Mouse (Mus musculus) G1E (cell line): ENCODE measurements around the gene Pxn. TPM values are rescaled to one million over a fixed set of nuclear protein-coding genes. Genes with fewer than 3 reads are reported as not detected.

ENCODE experiments used
- ATAC-seq: 2 replicates; pipeline ENCODE4 v1.8.0; 2016; ENCODE audit warnings: mild to moderate bottlenecking; ENCODE audit not compliant: insufficient number of reproducible peaks, poor library complexity, low FRiP score, severe bottlenecking; ENCODE audit errors: extremely low read depth
- DNase-seq: peaks from one replicate; pipeline ENCODE4 v3.0.0; 2012; ENCODE audit warnings: low spot score
- H3K27me3 ChIP-seq: 2 replicates; pipeline ENCODE4 v1.6.1; 2012; ENCODE audit warnings: mild to moderate bottlenecking, low read length, inconsistent platforms; ENCODE audit not compliant: insufficient read depth
- H3K36me3 ChIP-seq: replicated peaks from 2 replicates; pipeline ENCODE3; 2012; ENCODE audit warnings: mild to moderate bottlenecking, inconsistent platforms
- H3K4me1 ChIP-seq: 2 replicates; pipeline ENCODE4 v1.6.1; 2012; ENCODE audit warnings: low read depth, low read length, inconsistent platforms, mixed read lengths; ENCODE audit not compliant: insufficient read depth
- H3K4me3 ChIP-seq: 2 replicates; pipeline ENCODE4 v1.5.1; 2012; ENCODE audit warnings: low read depth, mild to moderate bottlenecking, inconsistent platforms, low read length, moderate library complexity, mixed read lengths
- H3K9me3 ChIP-seq: replicated peaks from 2 replicates; pipeline ENCODE4 v1.6.1; 2012; ENCODE audit warnings: inconsistent platforms
- CTCF ChIP-seq: IDR thresholded peaks from 2 replicates; pipeline ENCODE4 v1.5.1; 2012; ENCODE audit warnings: low read depth, low read length, inconsistent platforms, mixed read lengths
- GATA1 ChIP-seq: IDR thresholded peaks from 2 replicates; pipeline ENCODE4 v1.6.1; 2012; ENCODE audit warnings: borderline replicate concordance, low read length, inconsistent platforms, mixed read lengths
- GATA2 ChIP-seq: IDR thresholded peaks from 2 replicates; pipeline ENCODE4 v1.6.1; 2012; ENCODE audit warnings: low read depth, low read length, inconsistent platforms, borderline replicate concordance
- POLR2AphosphoS5 ChIP-seq: IDR thresholded peaks from 2 replicates; pipeline ENCODE4 v1.6.1; 2012; ENCODE audit warnings: low read depth, low read length, inconsistent platforms; ENCODE audit not compliant: insufficient replicate concordance
- TAL1 ChIP-seq: conservative IDR thresholded peaks from 2 replicates; pipeline ENCODE4 v1.6.1; 2012; ENCODE audit warnings: low read depth, low read length, inconsistent platforms, mixed read lengths
- polyA plus RNA-seq: library from polyadenylated mRNA; stranded (reverse); fragments of >175 nt; gene quantifications from 2 replicates; pipeline ENCODE4 v1.2.3, GENCODE M21; 2012
- total RNA-seq, 2 experiments: library from RNA; stranded (forward) in 1 of 2; stranded (reverse) in 1 of 2; fragments of 200-1000 nt in 1 of 2; fragments of >200 nt in 1 of 2; fragmentation: Nextera tagmentation in 1 of 2; gene quantifications; 2 replicates each; pipeline ENCODE4 v1.2.3; 2014 to 2017

Gene Pxn
- total and polyA plus RNA-seq, 3 experiments = 14.2 to 62.9 (median 17.8) TPM

DNA sequence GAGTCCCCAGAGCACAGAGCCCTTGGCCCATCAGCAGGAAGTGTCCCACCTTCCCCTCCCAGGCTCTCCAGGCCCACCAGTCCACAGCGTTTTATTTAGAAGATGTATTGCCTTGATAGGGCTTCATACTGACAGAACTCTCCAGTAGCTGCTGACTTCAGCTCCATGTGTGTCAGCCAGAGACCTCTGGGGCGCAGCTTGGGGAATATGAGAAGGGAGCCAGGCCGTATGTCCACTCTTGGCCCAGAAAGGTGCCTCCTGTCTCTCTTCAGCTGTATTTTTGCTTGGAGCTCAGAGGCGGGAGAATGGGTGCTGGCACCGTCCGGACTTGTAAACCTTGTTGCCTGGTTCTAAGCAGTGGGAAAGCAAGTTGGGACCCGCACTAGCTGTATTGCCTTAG lies 40.9 kb downstream of the Pxn start:
- no peaks in the 10 kb centered on the region for H3K9me3 ChIP-seq
- no peak overlapping the region for H3K4me3 ChIP-seq
- H3K36me3 ChIP-seq = peaks cover 84% of the 10 kb centered on the region
- H3K4me1 ChIP-seq = peaks cover 23% of the 10 kb centered on the region
- peaks cover 6% of the 10 kb centered on the region; the same call in 1 of the 2 replicates for H3K27me3 ChIP-seq
- ATAC-seq = no peak
- no peak for DNase-seq
- TF ChIP-seq GATA1 (no peak), TAL1 (no peak)

DNA sequence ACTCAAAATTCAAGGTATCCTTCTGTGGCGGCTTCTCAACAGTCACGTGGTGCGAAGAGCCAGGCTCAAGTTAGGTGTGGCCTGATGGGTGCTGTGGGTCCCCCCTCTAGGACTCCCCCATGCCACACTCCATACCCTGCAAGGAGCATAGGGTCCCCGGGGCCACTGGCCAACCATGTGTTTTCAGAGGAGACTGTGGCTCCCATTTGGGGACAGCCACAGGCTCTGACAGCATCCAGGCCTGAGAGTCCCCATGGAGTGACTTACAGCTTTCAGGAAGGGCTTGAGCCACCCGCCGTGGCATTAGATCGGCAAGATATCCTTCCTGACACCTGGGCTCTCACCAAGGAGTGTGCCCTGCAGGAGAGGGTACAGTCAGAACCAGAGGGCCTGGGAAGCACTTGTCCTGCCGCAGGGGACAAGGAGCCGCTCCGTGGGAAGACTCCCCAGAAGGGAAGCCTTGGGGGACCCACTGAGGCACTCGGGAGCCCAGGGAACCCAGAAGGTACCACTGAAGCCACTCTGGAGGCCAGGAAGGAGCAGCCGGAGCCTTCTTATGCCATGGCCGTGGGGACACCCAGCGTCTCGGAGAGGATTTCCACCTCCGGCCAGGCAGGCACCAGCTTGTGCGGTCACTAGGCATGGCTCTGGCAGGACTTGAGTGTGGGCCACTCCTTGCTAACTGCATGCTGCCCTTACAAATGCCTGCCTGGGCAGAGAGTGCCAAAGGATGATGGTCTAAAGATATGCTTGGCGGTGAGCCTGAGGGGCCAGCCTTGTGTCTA lies 42.2 kb downstream of the Pxn start:
- Histone ChIP-seq H3K36me3 (peaks cover 97% of the 10 kb centered on the region), H3K4me1 (peaks cover 16% of the 10 kb centered on the region), H3K4me3 (no peak overlapping the region), H3K9me3 (no peaks in the 10 kb centered on the region), H3K27me3 (peaks cover 3% of the 10 kb centered on the region; the same call in 1 of the 2 replicates)
- ATAC-seq (no peak), DNase-seq (no peak)
- TF ChIP-seq POLR2AphosphoS5 (no peak), CTCF (no peak), GATA2 (no peak), GATA1 (no peak), TAL1 (no peak)

DNA sequence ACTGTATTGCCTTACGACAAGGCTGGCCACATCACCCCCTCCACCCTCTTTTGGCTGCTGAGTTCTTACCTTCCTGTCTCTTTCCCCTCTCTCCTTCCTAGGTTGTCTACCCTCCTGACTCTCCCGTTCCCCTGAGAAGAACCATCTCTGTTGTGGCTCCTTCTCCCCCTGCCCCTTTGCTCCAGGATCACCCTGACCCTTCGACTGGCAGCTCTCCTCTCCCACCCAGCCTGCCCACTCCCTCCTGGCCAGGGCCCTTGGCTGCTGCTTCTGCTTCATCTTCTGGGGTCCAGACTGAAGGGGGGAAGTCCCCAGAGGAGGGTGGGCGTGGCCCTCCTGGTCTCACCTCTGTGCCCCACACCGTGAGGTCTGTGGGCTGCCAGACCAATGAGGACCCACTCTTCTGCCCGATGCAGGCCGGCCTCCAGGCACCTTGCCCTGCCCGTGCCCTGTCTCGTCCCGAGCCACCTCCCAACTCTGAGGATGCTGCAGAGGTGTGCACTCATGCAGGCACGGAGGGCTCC lies 44.1 kb downstream of the Pxn start:
- H3K36me3 ChIP-seq = peaks cover 100% of the 10 kb centered on the region
- H3K27me3 ChIP-seq = peaks cover 3% of the 10 kb centered on the region; the same call in 1 of the 2 replicates
- TF ChIP-seq POLR2AphosphoS5 = no peak
- TF ChIP-seq GATA1 = no peak
- no peak for TF ChIP-seq CTCF
- no peak for TF ChIP-seq TAL1
- TF ChIP-seq GATA2 = no peak
- DNase-seq = no peak
- no peak overlapping the region for H3K4me3 ChIP-seq
- ATAC-seq = no peak
- no peaks in the 10 kb centered on the region for H3K9me3 ChIP-seq
- H3K4me1 ChIP-seq = peaks cover 14% of the 10 kb centered on the region

DNA sequence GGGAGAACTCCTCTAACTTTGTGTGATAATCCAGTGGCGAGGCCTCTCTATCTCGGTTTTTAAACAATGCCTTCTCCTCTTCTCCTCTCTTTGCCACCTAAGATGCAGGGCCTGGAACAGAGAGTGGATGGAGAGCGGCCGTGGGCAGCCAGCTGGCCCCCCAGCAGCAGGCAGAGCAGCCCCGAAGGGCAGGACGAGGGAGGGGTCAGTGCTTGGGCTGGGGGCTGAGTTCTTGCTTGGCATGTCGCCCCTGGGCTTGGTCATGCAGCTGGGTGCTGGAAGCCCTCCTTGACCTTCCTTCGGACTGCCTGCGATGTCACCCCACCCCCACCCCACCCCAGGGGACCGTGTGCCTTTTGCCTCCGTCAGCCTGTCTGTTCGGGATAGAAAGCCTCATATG lies 44.9 kb downstream of the Pxn start:
- Histone ChIP-seq H3K4me3 (no peak overlapping the region), H3K36me3 (peaks cover 93% of the 10 kb centered on the region), H3K4me1 (peaks cover 21% of the 10 kb centered on the region), H3K9me3 (no peaks in the 10 kb centered on the region), H3K27me3 (peaks cover 3% of the 10 kb centered on the region; the same call in 1 of the 2 replicates)
- DNase-seq (no peak), ATAC-seq (no peak)
- TF ChIP-seq TAL1 = no peak
- TF ChIP-seq POLR2AphosphoS5 = no peak
- TF ChIP-seq GATA2 = no peak
- no peak for TF ChIP-seq CTCF
- no peak for TF ChIP-seq GATA1

DNA sequence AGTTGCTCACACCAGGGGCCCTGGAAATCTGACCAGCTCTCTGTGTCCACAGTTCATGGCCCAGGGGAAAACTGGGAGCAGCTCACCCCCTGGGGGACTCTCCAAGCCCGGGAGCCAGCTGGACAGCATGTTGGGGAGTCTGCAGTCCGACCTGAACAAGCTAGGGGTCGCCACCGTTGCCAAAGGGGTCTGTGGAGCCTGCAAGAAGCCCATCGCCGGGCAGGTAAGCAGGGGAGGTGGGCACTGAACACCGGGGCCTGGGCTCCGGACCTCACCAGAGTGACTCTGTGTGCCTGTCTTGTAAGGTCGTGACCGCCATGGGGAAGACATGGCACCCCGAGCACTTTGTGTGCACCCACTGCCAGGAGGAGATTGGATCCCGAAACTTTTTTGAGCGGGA lies 45.3 kb downstream of the Pxn start:
- H3K4me1 ChIP-seq = peaks cover 20% of the 10 kb centered on the region
- no peak for DNase-seq
- H3K9me3 ChIP-seq = no peaks in the 10 kb centered on the region
- no peak for ATAC-seq
- peaks cover 3% of the 10 kb centered on the region; the same call in 1 of the 2 replicates for H3K27me3 ChIP-seq
- TF ChIP-seq CTCF = no peak
- no peak for TF ChIP-seq POLR2AphosphoS5
- no peak for TF ChIP-seq TAL1
- H3K36me3 ChIP-seq = peaks cover 88% of the 10 kb centered on the region
- H3K4me3 ChIP-seq = no peak overlapping the region

DNA sequence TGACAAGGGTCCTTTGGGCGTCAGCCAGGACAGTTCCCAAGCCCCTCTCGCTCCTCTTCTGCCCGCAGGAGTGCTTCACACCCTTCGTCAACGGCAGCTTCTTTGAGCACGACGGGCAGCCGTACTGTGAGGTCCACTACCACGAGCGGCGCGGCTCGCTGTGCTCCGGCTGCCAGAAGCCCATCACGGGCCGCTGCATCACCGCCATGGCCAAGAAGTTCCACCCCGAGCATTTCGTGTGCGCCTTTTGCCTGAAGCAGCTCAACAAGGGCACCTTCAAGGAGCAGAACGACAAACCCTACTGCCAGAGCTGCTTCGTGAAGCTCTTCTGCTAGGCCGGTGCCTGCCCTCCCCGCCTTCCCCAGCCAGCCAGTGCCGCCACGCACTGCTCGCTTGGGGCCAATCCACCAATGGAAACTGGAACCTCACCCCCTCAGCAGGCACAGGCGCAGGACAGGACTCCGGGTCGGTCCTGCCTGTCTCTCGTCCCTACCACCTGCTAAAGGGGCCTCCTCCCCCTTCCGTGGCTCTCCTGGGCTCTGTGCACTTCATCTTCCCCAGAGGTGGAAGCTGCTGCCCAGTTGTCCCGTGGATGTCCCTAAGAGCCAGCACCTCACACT lies 47.4 kb downstream of the Pxn start:
- TF ChIP-seq GATA1 (no peak), POLR2AphosphoS5 (no peak), GATA2 (no peak), CTCF (no peak), TAL1 (no peak)
- Histone ChIP-seq H3K4me3 (no peak overlapping the region; the same call in 1 of the 2 replicates), H3K36me3 (peaks cover 67% of the 10 kb centered on the region), H3K9me3 (no peaks in the 10 kb centered on the region), H3K27me3 (peaks cover 3% of the 10 kb centered on the region; the same call in 1 of the 2 replicates), H3K4me1 (peaks cover 11% of the 10 kb centered on the region)
- ATAC-seq (no peak), DNase-seq (no peak)
